Mouse (Mus musculus) hindbrain, embryonic 10.5 days (tissue): ENCODE data around the gene Pde6h. TPM values are rescaled to one million over a fixed set of nuclear protein-coding genes. Genes with fewer than 3 reads are reported as not detected.

Source experiments
- DNase-seq: peaks from one replicate; pipeline ENCODE4 v3.0.0-alpha.2; 2017; ENCODE audit warnings: low spot score
- H3K27ac ChIP-seq: fragments of 300-500 bp; sonication (generic); 2 replicates; pipeline ENCODE4 v1.5.1; 2016; ENCODE audit warnings: mild to moderate bottlenecking, moderate library complexity
- H3K27me3 ChIP-seq: fragments of 300-500 bp; sonication (generic); 2 replicates; pipeline ENCODE4 v1.6.1; 2016; ENCODE audit warnings: mild to moderate bottlenecking; ENCODE audit not compliant: poor library complexity, insufficient read depth, severe bottlenecking
- H3K36me3 ChIP-seq: fragments of 300-500 bp; sonication (generic); 2 replicates; pipeline ENCODE4 v1.6.1; 2016; ENCODE audit warnings: mild to moderate bottlenecking, moderate library complexity
- H3K4me1 ChIP-seq: fragments of 300-500 bp; sonication (generic); replicated peaks from 2 replicates; pipeline ENCODE4 v1.6.1; 2016; ENCODE audit warnings: mild to moderate bottlenecking
- H3K4me3 ChIP-seq: fragments of 300-500 bp; sonication (generic); 2 replicates; pipeline ENCODE4 v1.5.1; 2016; ENCODE audit warnings: mild to moderate bottlenecking, moderate library complexity
- H3K9me3 ChIP-seq: fragments of 300-500 bp; sonication (generic); 2 replicates; pipeline ENCODE4 v1.6.1; 2016; ENCODE audit warnings: mild to moderate bottlenecking, moderate library complexity
- WGBS: fragments of 180-500 bp; shearing (Covaris S2); methylation state at CpG from one replicate; pipeline ENCODE4 v1.1.7; 2016; 5-methylcytosine and 5-hydroxymethylcytosine counted together
- polyA plus RNA-seq: library from polyadenylated mRNA; unstranded; fragments of >200 nt; fragmentation: Nextera tagmentation; extraction: Ambion mirVana; gene quantifications from 2 replicates; pipeline ENCODE4 v1.2.1, GENCODE M21; 2016

Pde6h gene
- polyA plus RNA-seq, 1 experiment from 2014 or later: not detected

- Histone ChIP-seq H3K27me3 (no peaks in the 10 kb centered on the region), H3K27ac (no peak overlapping the region), H3K4me1 (no peaks in the 10 kb centered on the region), H3K9me3 (no peaks in the 10 kb centered on the region), H3K4me3 (no peak overlapping the region), H3K36me3 (no peaks in the 10 kb centered on the region)
- 75% methylated on average over 4 of the region's 4 CpGs for WGBS
- DNase-seq: no peak
Observed at GRCm38 (mm10) chr6:136898222-136898621, 25.4 kb upstream of the Pde6h start.

- 83% methylated on average over 2 of the region's 2 CpGs for WGBS
Observed at GRCm38 (mm10) chr6:136898954-136899353, 24.7 kb upstream of the Pde6h start.

GRCm38 (mm10) chr6:136900369-136901009 is 23.1 kb upstream of the Pde6h start:
- 82% methylated on average over 4 of the region's 4 CpGs for WGBS

More at GRCm38 (mm10) chr6:136898954-136899353, 24.7 kb upstream of the Pde6h start:
- Histone ChIP-seq H3K9me3 (no peaks in the 10 kb centered on the region), H3K4me3 (no peak overlapping the region), H3K27ac (no peak overlapping the region), H3K36me3 (no peaks in the 10 kb centered on the region), H3K27me3 (no peaks in the 10 kb centered on the region), H3K4me1 (0 out of 2 replicates have a peak, but pooled peaks cover 2% of the 10 kb centered on the region)
- no peak for DNase-seq

GRCm38 (mm10) chr6:136901010-136901409 is 22.6 kb upstream of the Pde6h start:
- no peak for DNase-seq

More at GRCm38 (mm10) chr6:136900369-136901009, 23.1 kb upstream of the Pde6h start:
- H3K9me3 ChIP-seq: no peaks in the 10 kb centered on the region
- no peaks in the 10 kb centered on the region for H3K36me3 ChIP-seq
- DNase-seq: no peak
- no peak overlapping the region for H3K27ac ChIP-seq
- 0 out of 2 replicates have a peak, but pooled peaks cover 4% of the 10 kb centered on the region for H3K4me1 ChIP-seq
- H3K27me3 ChIP-seq: no peaks in the 10 kb centered on the region
- H3K4me3 ChIP-seq: no peak overlapping the region

GRCm38 (mm10) chr6:136902527-136902926 is 21.1 kb upstream of the Pde6h start:
- DNase-seq: no peak
- Histone ChIP-seq H3K27me3 (no peaks in the 10 kb centered on the region), H3K27ac (no peak overlapping the region), H3K4me3 (no peak overlapping the region), H3K9me3 (no peaks in the 10 kb centered on the region), H3K36me3 (no peaks in the 10 kb centered on the region), H3K4me1 (peaks cover 11% of the 10 kb centered on the region)
- 88% methylated on average over 9 of the region's 9 CpGs for WGBS

More at GRCm38 (mm10) chr6:136901010-136901409, 22.6 kb upstream of the Pde6h start:
- WGBS: 85% methylated on average over 2 of the region's 2 CpGs
- H3K36me3 ChIP-seq: no peaks in the 10 kb centered on the region
- no peaks in the 10 kb centered on the region for H3K27me3 ChIP-seq
- no peak overlapping the region for H3K4me3 ChIP-seq
- no peak overlapping the region for H3K27ac ChIP-seq
- 0 out of 2 replicates have a peak, but pooled peaks cover 4% of the 10 kb centered on the region for H3K4me1 ChIP-seq
- H3K9me3 ChIP-seq: no peaks in the 10 kb centered on the region

GRCm38 (mm10) chr6:136903885-136904470 is 19.7 kb upstream of the Pde6h start:
- Histone ChIP-seq H3K9me3 (no peaks in the 10 kb centered on the region), H3K27me3 (no peaks in the 10 kb centered on the region), H3K36me3 (no peaks in the 10 kb centered on the region), H3K4me3 (no peak overlapping the region), H3K27ac (no peak overlapping the region), H3K4me1 (peaks cover 12% of the 10 kb centered on the region)
- WGBS: 69% methylated on average over 8 of the region's 8 CpGs
- DNase-seq: no peak

GRCm38 (mm10) chr6:136906283-136906936 is 17.2 kb upstream of the Pde6h start:
- Histone ChIP-seq H3K27me3 (no peaks in the 10 kb centered on the region), H3K27ac (no peak overlapping the region), H3K4me1 (peaks cover 12% of the 10 kb centered on the region), H3K4me3 (no peak overlapping the region), H3K9me3 (no peaks in the 10 kb centered on the region), H3K36me3 (no peaks in the 10 kb centered on the region)
- WGBS: 88% methylated on average over 19 of the region's 19 CpGs
- DNase-seq: no peak

GRCm38 (mm10) chr6:136906937-136907293 is 16.7 kb upstream of the Pde6h start:
- 73% methylated on average over 10 of the region's 10 CpGs for WGBS
- H3K9me3 ChIP-seq: no peaks in the 10 kb centered on the region
- no peak overlapping the region for H3K4me3 ChIP-seq
- H3K27me3 ChIP-seq: no peaks in the 10 kb centered on the region
- H3K36me3 ChIP-seq: no peaks in the 10 kb centered on the region
- H3K27ac ChIP-seq: peak overlapping the region; percentile 45
- DNase-seq: no peak
- peaks cover 12% of the 10 kb centered on the region for H3K4me1 ChIP-seq

- H3K27ac ChIP-seq: no peak overlapping the region
- no peak overlapping the region for H3K4me3 ChIP-seq
- no peaks in the 10 kb centered on the region for H3K9me3 ChIP-seq
- peaks cover 14% of the 10 kb centered on the region for H3K4me1 ChIP-seq
- WGBS: 91% methylated on average over 9 of the region's 9 CpGs
- DNase-seq: no peak
- H3K27me3 ChIP-seq: peaks cover 5% of the 10 kb centered on the region; the same call in 1 of the 2 replicates
- H3K36me3 ChIP-seq: no peaks in the 10 kb centered on the region
Observed at GRCm38 (mm10) chr6:136910247-136910890, 13.3 kb upstream of the Pde6h start.

- peaks cover 5% of the 10 kb centered on the region; the same call in 1 of the 2 replicates for H3K27me3 ChIP-seq
- no peaks in the 10 kb centered on the region for H3K9me3 ChIP-seq
- H3K4me3 ChIP-seq: no peak overlapping the region
- H3K36me3 ChIP-seq: no peaks in the 10 kb centered on the region
- WGBS: 77% methylated on average over 1 of the region's 2 CpGs
- no peak for DNase-seq
- H3K4me1 ChIP-seq: peaks cover 6% of the 10 kb centered on the region
- H3K27ac ChIP-seq: no peak overlapping the region
Observed at GRCm38 (mm10) chr6:136912751-136913265, 10.8 kb upstream of the Pde6h start.

- H3K27me3 ChIP-seq: peaks cover 5% of the 10 kb centered on the region; the same call in 1 of the 2 replicates
- no peaks in the 10 kb centered on the region for H3K9me3 ChIP-seq
- DNase-seq: peak; percentile 40
- peak overlapping the region; percentile 35 for H3K4me3 ChIP-seq
- H3K27ac ChIP-seq: no peak overlapping the region
- H3K36me3 ChIP-seq: no peaks in the 10 kb centered on the region
- WGBS: 19% methylated on average over 18 of the region's 18 CpGs
- H3K4me1 ChIP-seq: peaks cover 9% of the 10 kb centered on the region
Observed at GRCm38 (mm10) chr6:136913384-136914126, 10.1 kb upstream of the Pde6h start.

GRCm38 (mm10) chr6:136914234-136914633 is 9.4 kb upstream of the Pde6h start:
- Histone ChIP-seq H3K9me3 (no peaks in the 10 kb centered on the region), H3K36me3 (no peaks in the 10 kb centered on the region), H3K4me1 (peaks cover 9% of the 10 kb centered on the region), H3K27ac (no peak overlapping the region), H3K4me3 (no peak overlapping the region), H3K27me3 (peaks cover 5% of the 10 kb centered on the region; the same call in 1 of the 2 replicates)
- no peak for DNase-seq
- 91% methylated on average over 6 of the region's 6 CpGs for WGBS
